Mouse (Mus musculus): ENCODE data around the gene Dhx37. TPM values are rescaled to one million over a fixed set of nuclear protein-coding genes. Genes with fewer than 3 reads are reported as not detected.

Dhx37 gene
- 10.4 and 11.7 TPM in 2 replicates for polyA plus RNA-seq (2015; fragmentation: Nextera tagmentation; extraction: Ambion mirVana)

DNA sequence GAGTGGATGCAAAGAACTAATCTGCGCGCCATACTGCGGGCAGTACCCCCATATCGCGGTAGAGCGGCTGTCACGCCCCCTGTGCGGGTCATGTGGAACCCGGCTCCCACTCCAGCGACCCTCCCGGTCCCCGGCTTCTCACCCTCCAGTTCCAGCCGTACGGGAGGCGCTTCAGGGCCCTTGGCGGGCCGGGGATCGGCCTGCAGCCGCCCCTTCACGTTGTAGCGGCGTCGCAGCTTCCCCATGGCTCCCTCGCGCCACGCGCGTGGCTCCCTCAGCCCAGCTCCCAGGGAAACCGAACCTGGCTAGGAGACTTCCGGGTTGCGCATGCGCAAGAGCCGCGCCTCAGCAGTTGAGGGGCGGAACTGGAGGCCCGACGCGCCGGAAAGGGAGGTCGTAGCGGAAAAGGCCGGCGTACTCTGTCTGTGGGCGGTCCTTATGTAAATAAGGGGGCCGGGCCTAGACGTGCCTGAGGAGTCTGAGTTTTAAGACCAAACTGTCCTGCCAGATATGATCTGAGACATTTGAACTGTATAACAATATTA lies at the start of gene Dhx37:
TSS of gene Dhx37 (minus strand) at position 329 of the 545 bp plus-strand sequence.
- WGBS: 0% methylated on average over 46 of the region's 46 CpGs
- Histone ChIP-seq H3K9me3 (no peaks in the 10 kb centered on the region), H3K9ac (peak within 1 kb of the TSS; percentile 90), H3K4me2 (peak within 1 kb of the TSS; percentile 94), H3K4me1 (replicated peaks) (peaks cover 13% of the 10 kb centered on the region), H3K27me3 (no peaks in the 10 kb centered on the region), H3K27ac (peak within 1 kb of the TSS; percentile 81), H3K36me3 (peaks cover 30% of the 10 kb centered on the region), H3K4me3 (peak within 1 kb of the TSS; percentile 89)
- peak; percentile 97 for ATAC-seq (ENCODE audit: low FRiP score)

DNA sequence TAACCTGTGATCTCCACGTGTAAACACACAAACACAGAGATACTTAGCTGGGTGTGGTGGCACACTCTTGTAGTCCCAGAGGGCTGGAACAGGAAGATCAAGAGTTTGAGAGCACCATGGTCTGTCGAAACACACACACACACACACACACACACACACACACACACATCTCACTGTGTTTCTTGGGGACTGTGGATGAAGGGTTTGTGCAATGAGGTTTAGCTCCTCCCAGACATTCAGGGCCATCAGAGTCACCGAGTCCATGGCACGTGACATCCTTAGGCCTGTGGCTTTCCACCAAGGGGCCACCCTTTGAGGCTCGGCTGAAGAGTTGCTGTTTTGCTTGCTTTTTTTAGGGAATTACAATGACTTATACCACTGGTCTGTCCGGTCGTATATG lies 48.6 kb upstream of the Dhx37 start:
- no peak overlapping the region for H3K27ac ChIP-seq
- WGBS: 98% methylated on average over 7 of the region's 7 CpGs
- no peaks in the 10 kb centered on the region for H3K27me3 ChIP-seq

DNA sequence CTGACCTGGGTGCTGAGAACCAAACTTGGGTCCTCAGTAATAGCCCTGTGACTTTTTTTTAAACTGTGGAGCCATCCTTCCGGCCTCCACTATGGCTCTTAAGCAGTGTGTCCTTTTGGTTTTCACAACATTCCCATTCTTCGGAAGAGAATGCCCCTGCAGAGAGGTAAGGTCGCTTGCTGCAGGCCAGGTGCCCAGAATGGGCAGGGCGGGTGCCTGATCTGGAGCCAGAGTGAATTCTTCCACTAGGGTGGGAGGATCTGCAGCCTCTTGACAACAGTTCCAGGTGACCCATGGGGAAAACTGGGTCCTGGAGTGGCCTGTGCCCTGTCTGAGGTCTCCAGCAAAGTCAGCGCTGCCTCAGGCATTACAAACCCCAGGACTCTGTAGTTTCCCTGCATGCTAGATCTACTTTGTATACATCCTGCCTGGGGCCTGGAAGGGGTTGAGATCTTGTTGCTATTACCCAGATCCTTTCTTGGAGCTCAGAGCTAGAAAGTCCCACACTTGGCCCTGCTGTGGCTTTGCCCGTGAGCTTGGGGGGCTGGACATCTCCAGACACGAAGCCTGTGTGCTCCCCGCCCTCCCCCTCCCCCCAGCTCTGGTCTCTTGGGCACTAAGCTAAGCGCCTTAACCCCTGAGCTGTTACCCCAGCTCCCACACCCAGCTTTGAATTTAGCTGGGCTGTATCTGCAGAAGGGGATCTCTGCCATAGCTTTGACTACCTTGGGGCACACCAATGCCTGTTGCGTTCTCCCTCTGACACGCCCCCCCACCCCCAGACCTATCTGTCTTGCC lies 46.7 kb upstream of the Dhx37 start:
- no peak overlapping the region for H3K9ac ChIP-seq
- H3K9me3 ChIP-seq: no peaks in the 10 kb centered on the region
- H3K36me3 ChIP-seq: peaks cover 43% of the 10 kb centered on the region
- H3K27me3 ChIP-seq: no peaks in the 10 kb centered on the region
- WGBS: 82% methylated on average over 11 of the region's 11 CpGs
- H3K4me3 ChIP-seq: no peak overlapping the region
- H3K27ac ChIP-seq: no peak overlapping the region
- H3K4me2 ChIP-seq: no peak overlapping the region
- no peak for ATAC-seq (ENCODE audit: low FRiP score)
- peaks cover 47% of the 10 kb centered on the region for H3K4me1 ChIP-seq (replicated peaks)

More for the DNA sequence above, 48.6 kb upstream of the Dhx37 start:
- H3K36me3 ChIP-seq: peaks cover 55% of the 10 kb centered on the region
- peaks cover 42% of the 10 kb centered on the region for H3K4me1 ChIP-seq (replicated peaks)
- H3K4me2 ChIP-seq: no peak overlapping the region
- H3K9me3 ChIP-seq: no peaks in the 10 kb centered on the region
- no peak overlapping the region for H3K4me3 ChIP-seq
- no peak overlapping the region for H3K9ac ChIP-seq
- ATAC-seq (ENCODE audit: low FRiP score): no peak

DNA sequence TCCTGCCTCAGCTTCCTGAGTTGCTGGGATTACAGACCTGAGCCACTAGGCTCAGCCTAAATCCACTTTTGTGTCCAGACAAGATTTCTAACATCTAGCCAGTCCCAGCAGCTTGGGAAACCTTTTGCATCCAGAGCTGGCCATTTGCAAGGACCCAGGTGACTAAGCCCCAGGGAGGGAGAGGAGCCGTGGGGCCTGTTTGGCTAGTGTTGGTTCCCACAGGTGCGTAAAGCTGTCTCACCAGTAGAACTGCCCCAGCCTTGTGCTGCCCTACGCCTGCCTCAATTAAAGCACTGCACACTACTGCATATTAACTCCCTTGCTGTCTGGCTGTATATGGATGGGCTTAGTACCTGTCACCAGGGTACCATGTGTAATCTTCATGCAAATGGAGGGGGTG lies 45.5 kb upstream of the Dhx37 start:
- H3K27me3 ChIP-seq: no peaks in the 10 kb centered on the region
- H3K9me3 ChIP-seq: no peaks in the 10 kb centered on the region
- ATAC-seq (ENCODE audit: low FRiP score): no peak
- WGBS: 84% methylated on average over 3 of the region's 3 CpGs
- no peak overlapping the region for H3K4me2 ChIP-seq
- peaks cover 31% of the 10 kb centered on the region for H3K36me3 ChIP-seq
- H3K9ac ChIP-seq: no peak overlapping the region
- H3K4me1 ChIP-seq (replicated peaks): peaks cover 47% of the 10 kb centered on the region
- H3K27ac ChIP-seq: no peak overlapping the region
- H3K4me3 ChIP-seq: no peak overlapping the region

DNA sequence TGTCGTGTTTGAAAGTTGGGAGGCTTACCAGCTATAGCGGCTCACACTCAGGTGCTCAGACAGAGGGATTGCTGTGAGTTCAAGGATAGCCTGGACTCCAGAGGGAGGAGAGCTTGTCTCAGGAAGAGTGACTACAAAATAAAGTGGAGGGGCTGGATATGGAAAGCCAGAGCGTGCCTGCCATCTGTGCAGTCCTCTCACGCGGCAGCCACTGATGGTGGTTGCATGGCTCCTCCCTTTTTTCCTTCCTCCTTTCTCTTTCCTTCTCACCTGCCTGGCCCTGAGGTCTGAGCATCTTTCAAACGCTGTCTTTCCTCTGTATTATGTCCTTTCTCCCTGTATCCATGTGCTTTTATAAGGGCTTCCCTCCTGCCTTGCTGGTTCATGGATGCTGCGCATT lies 44.1 kb upstream of the Dhx37 start:
- Histone ChIP-seq H3K9ac (0 out of 2 replicates have a peak overlapping the region, but pooled peaks have one; percentile 88), H3K4me2 (peak overlapping the region; percentile 91), H3K9me3 (no peaks in the 10 kb centered on the region), H3K4me3 (0 out of 2 replicates have a peak overlapping the region, but pooled peaks have one; percentile 2), H3K27me3 (no peaks in the 10 kb centered on the region), H3K4me1 (replicated peaks) (peaks cover 47% of the 10 kb centered on the region), H3K36me3 (peaks cover 19% of the 10 kb centered on the region), H3K27ac (no peak overlapping the region)
- no peak for ATAC-seq (ENCODE audit: low FRiP score)
- 80% methylated on average over 7 of the region's 7 CpGs for WGBS

DNA sequence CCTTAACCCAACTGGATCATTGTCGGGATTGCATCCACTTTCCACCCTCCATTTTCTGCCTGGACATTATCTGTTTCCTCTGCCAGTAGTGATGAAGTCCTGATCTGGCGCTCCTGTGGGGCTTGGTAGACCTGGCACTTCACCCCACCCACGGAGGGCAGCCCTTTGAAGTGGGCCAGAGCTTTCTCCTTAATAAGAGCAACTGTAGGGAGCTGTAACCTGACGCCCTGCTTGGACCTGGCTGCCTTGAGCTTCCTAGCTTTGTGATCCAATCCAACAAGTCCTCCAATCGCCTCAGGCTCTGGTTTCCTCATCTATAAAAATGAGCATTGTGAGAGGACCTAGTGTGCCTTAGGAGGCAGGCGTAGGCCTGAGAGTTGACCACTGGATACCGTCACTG lies 43.6 kb upstream of the Dhx37 start:
- Histone ChIP-seq H3K9me3 (no peaks in the 10 kb centered on the region), H3K4me1 (replicated peaks) (peaks cover 47% of the 10 kb centered on the region), H3K27me3 (no peaks in the 10 kb centered on the region), H3K4me2 (peak overlapping the region; percentile 91), H3K27ac (no peak overlapping the region), H3K9ac (peak overlapping the region; percentile 88), H3K4me3 (peak overlapping the region; percentile 84; the same call in 1 of the 2 replicates), H3K36me3 (peaks cover 14% of the 10 kb centered on the region; the same call in 1 of the 2 replicates)
- WGBS: 76% methylated on average over 7 of the region's 7 CpGs
- ATAC-seq (ENCODE audit: low FRiP score): no peak

DNA sequence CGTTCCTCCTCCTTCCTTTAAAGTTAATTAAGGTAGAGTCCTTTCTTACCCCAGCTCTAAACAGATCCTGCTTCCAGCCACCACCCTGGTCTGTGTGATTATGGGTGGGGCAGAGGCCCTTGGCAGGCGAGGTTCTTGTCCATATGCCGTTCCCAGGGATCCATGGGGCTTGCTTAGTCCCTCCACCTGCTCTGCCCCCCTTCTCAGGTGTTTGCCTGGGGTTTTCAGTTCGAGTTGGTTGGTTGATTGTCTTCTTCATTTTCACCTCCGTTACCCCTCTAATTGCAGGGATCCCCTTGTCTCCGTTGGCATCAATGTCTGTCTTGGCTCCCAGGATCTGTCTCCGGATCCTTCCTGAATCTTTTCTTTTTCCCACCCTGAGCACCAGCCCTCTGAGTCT lies 42.9 kb upstream of the Dhx37 start:
- WGBS: 75% methylated on average over 7 of the region's 7 CpGs
- Histone ChIP-seq H3K4me1 (replicated peaks) (peaks cover 47% of the 10 kb centered on the region), H3K4me3 (peak overlapping the region; percentile 84), H3K4me2 (peak overlapping the region; percentile 91), H3K9ac (peak overlapping the region; percentile 88), H3K27me3 (no peaks in the 10 kb centered on the region), H3K27ac (no peak overlapping the region), H3K9me3 (no peaks in the 10 kb centered on the region), H3K36me3 (peaks cover 8% of the 10 kb centered on the region; the same call in 1 of the 2 replicates)
- ATAC-seq (ENCODE audit: low FRiP score): no peak

DNA sequence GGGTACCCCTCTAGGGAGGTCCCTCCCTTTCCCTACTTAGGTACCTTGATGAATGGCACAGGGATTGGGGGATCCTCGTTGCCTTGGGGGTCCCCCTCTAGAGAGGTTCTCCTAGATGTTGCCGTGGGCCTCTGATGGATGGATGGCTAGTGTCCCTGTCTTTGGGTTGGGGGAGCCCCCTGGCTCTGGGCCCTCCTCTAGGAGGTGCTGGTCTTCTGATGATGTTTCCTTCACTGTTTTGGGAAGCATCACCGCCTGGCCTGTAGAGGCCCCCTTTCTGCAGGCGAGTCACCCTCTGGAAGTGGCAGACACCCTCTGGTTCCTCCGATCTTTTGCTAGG lies 42.3 kb upstream of the Dhx37 start:
- peak overlapping the region; percentile 91 for H3K4me2 ChIP-seq
- H3K4me1 ChIP-seq (replicated peaks): peaks cover 47% of the 10 kb centered on the region
- H3K27me3 ChIP-seq: no peaks in the 10 kb centered on the region
- 13% methylated on average over 5 of the region's 5 CpGs for WGBS
- H3K27ac ChIP-seq: peak overlapping the region; percentile 88
- H3K4me3 ChIP-seq: peak overlapping the region; percentile 84
- peak overlapping the region; percentile 88 for H3K9ac ChIP-seq
- H3K36me3 ChIP-seq: peaks cover 8% of the 10 kb centered on the region; the same call in 1 of the 2 replicates
- ATAC-seq (ENCODE audit: low FRiP score): no peak; the same call in none of the 2 replicates
- H3K9me3 ChIP-seq: no peaks in the 10 kb centered on the region

DNA sequence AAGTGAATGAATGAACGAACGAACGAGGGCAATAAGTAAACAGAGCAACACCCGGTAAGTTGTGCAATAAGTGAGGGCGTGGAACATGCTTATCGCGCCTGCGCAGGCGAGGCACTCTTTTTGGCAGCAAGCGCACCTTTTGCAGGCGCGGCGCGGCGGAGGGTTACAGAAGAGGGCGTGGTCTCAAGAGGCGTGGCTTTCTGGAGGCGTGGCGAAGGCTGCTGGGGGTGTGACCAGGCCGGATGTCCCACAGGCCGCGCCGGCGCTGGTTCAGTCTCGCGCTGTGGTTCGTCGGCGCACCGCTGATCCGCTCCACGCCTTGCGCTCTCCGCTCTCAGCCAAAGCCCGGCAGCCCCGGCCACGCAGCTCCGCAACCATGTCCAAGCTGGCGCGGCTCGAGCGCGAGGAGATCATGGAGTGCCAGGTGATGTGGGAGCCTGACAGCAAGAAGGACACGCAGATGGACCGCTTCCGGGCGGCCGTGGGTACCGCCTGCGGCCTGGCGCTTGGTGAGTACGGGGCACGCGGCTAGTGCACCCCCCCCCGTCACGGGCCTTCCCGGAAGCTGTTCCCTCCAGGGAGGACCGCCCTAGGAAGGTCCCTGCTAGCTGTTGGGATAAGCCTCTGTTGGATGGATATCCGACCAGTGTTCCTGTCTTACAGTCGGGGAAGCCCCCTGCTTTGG lies 41.8 kb upstream of the Dhx37 start, which contains the start of gene Aacs:
TSS of gene Aacs (plus strand) at position 214 of the 685 bp plus-strand sequence.
- Histone ChIP-seq H3K27ac (peak within 1 kb of the TSS; percentile 88), H3K9ac (peak within 1 kb of the TSS; percentile 88), H3K4me3 (peak within 1 kb of the TSS; percentile 84), H3K36me3 (peaks cover 5% of the 10 kb centered on the region; the same call in 1 of the 2 replicates), H3K9me3 (no peaks in the 10 kb centered on the region), H3K4me1 (replicated peaks) (peaks cover 42% of the 10 kb centered on the region), H3K27me3 (no peaks in the 10 kb centered on the region), H3K4me2 (peak within 1 kb of the TSS; percentile 91)
- WGBS: under 1% methylated on average over 60 of the region's 60 CpGs
- ATAC-seq (ENCODE audit: low FRiP score): peak; percentile 91

DNA sequence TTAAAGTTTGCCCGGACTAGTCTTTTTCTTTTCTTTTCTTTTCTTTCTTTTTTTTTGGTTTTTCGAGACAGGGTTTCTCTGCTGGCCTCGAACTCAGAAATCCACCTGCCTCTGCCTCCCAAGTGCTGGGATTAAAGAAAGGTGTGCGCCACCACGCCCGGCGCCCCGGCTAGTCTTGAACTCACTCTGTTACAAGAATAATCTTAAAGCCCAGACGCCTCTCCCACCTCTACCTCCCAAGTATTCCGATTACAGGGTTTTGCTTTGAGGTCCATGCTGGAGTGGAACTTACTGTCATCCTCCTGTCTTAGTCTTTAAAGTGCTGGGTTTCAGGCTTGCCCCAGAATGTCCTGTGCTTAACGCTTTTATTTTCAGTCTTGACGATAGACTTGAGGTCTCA lies 41.1 kb upstream of the Dhx37 start:
- no peaks in the 10 kb centered on the region for H3K9me3 ChIP-seq

DNA sequence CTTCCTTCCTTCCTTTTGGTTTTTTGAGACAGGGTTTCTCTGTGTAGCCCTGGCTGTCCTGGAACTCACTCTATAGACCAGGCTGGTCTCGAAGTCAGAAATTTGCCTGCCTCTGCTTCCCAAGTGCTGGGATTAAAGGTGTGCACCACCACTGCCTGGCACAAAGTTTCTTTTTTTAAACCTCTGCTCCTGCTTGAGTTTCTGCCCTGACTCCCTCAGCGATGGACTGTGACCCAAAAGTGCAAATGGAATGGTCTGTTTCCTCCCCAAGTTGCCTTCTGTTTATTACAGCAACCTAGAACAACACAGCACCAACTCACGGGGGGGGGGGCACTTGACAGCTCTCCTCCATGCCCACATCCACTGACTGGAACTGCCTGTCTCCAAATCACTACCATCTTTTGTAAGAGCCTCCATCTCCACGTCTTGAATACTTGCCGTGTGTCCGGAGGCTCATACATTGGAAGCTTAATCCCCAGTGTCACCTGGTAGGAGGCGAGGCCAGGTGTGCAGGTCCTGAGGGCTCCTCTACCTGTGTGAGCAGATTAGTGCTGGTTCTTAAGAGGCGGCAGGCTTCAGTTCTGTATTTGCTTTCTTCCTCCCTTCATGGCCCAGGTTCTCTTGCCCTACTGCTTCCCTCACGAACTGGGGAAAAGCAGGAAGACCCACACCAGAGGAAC lies 39.0 kb upstream of the Dhx37 start:
- Histone ChIP-seq H3K9ac (no peak overlapping the region), H3K4me1 (replicated peaks) (peaks cover 19% of the 10 kb centered on the region), H3K4me3 (no peak overlapping the region), H3K27ac (no peak overlapping the region), H3K4me2 (no peak overlapping the region), H3K36me3 (no peaks in the 10 kb centered on the region), H3K27me3 (no peaks in the 10 kb centered on the region), H3K9me3 (no peaks in the 10 kb centered on the region)
- no peak for ATAC-seq (ENCODE audit: low FRiP score)
- WGBS: 80% methylated on average over 9 of the region's 9 CpGs

More for the DNA sequence above, 41.1 kb upstream of the Dhx37 start:
- Histone ChIP-seq H3K4me1 (replicated peaks) (peaks cover 36% of the 10 kb centered on the region), H3K27ac (peak overlapping the region; percentile 45; the same call in 1 of the 2 replicates), H3K36me3 (no peaks in the 10 kb centered on the region), H3K9ac (peak overlapping the region; percentile 88), H3K4me2 (peak overlapping the region; percentile 91), H3K27me3 (no peaks in the 10 kb centered on the region), H3K4me3 (peak overlapping the region; percentile 84)
- WGBS: 65% methylated on average over 12 of the region's 12 CpGs
- ATAC-seq (ENCODE audit: low FRiP score): no peak

DNA sequence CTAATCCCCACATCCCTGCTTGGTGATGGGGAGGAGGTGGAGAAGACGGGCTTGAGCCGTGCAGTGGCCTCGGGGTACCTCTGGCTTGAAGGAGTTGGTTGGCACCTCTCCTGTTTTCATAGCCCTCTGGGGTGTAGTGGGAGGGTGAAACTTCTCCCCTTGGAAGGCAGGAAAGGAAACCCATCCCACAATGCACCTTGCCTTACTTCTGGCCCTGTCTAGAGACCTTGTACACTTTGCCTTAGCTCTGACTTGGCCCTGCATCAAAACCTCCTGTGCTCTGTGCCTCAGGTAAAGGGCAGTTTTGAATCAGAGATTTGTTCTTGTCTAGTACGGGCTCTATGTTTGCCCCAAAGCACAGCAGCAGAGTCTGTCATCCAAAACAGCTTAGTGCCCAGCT lies 36.8 kb upstream of the Dhx37 start:
- Histone ChIP-seq H3K9me3 (no peaks in the 10 kb centered on the region), H3K36me3 (no peaks in the 10 kb centered on the region), H3K9ac (no peak overlapping the region), H3K27me3 (no peaks in the 10 kb centered on the region), H3K4me1 (replicated peaks) (no peaks in the 10 kb centered on the region; the same call in 1 of the 2 replicates), H3K4me3 (no peak overlapping the region), H3K4me2 (no peak overlapping the region), H3K27ac (no peak overlapping the region)
- no peak for ATAC-seq (ENCODE audit: low FRiP score)
- WGBS: 90% methylated on average over 4 of the region's 4 CpGs
